Mouse (Mus musculus): ENCODE results near the gene Snx18.

DNA sequence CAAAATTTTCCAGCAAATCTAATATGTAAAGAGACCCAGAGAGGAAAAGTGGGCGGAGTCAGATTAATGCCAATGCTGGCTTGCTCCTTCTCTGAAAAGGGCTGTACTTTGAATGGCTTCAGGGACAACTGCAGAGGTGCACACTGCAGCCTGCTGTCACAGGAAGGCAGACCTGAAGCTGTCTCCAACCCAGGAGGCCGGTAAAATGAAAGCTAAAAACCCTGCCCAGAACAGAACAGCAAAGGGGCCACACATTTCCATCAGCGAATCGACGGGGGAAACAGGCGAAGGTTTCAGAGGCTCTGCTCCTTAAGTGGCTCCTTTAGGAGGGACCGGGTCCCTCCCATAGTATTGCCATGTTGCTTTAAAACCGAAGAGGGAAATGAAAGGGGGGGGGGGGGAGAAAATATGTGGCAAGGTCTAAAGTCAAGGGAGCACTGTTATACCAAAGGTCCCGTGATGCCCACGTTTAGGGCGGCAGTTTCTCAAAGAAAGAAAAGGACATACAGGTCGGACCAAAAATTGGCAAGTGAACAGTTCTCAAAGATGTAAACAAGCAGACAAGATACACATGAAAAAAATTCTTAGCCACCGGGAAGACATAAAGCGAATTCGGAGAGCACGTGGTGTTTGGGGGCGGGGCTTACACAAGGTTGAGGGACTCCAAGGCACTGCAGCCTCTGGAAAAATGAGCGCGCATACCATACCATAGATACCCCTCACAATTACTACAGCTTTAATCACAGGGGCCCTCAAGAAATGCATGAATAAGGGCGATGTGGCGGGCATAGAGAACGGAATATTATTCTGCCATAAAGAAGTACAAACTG is 18.4 kb downstream of the Snx18 start:
- TF ChIP-seq CTCF (IDR thresholded peaks at IDR 0.05; ENCODE audit: low read depth, low read length) (no peak), POLR2A (IDR thresholded peaks at IDR 0.05; ENCODE audit: insufficient read depth, low read length) (no peak)

Measured in ES-Bruce4 (cell line).